Mouse (Mus musculus): ENCODE measurements at regions not wholly inside any gene's neighbourhood (a gene's known extent, or its start where the extent isn't known, plus 50 kb on each side); places are given as distances from the start of the nearest gene placed in this dataset.

GRCm38 (mm10) chr1:61313196-61313595, 325.4 kb upstream of the Pard3b start:
- in situ Hi-C loops (cut with MboI, MseI) = no loop called here

GRCm38 (mm10) chr1:61316261-61316660, 322.4 kb upstream of the Pard3b start:
- in situ Hi-C loops (cut with MboI, MseI) = no loop called here

DNA sequence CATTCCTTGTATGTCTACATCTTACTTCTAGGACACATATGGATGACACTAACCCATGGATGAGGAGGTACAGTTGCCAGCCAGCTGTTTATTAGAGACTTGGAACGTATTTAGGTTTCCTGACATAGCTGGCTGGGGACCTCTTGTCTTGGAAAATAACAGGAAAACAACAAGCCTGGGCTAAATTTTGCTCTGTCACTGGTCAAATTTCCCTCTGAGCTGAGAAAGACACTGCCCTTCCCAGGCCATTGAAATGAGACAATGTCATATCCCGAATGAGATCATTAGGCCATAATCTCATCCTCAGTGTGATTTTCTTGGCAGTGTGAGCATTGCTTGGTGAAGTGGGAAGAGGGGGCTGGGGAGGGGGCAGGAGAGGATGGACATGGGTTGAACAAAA, 321.9 kb upstream of the Pard3b start:
- in situ Hi-C loops (cut with MboI, MseI) = no loop called here

- in situ Hi-C loops (cut with MboI, MseI) = no loop called here
Observed at GRCm38 (mm10) chr1:61318042-61318441, 320.6 kb upstream of the Pard3b start.

DNA sequence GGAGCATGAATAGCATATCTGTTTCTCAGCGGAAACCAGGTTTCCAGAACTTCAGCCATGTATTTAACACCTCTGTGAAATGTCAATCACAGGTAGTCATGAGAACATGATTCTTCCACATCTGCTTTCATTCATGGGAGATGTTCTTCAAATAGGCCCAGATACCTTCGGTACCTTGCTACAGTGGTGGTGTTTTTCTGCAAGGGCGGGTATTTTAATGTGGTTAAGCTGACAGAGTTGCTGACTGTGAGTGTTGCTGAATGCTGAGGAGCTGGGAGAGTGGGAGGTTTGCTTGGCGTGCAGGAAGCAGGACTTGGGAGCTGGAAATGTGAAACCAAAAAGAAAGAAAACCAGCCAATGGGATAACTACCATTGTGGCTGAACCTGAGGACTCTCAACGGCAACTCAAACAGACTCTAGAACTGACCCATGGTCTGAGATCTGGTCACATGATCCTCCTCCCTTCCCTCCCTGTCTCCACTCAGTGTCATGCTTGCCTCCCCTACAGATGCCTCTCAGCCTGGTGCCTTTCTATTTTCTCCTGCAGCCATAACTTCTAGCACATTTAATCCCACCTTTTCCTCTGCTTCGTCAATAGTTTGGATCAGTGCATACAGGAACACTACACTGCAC, 317.0 kb upstream of the Pard3b start:
- in situ Hi-C loops (cut with MboI, MseI) = no loop called here

- in situ Hi-C loops (cut with MboI, MseI) = no loop called here
Observed at GRCm38 (mm10) chr1:61331456-61331855, 307.2 kb upstream of the Pard3b start.

DNA sequence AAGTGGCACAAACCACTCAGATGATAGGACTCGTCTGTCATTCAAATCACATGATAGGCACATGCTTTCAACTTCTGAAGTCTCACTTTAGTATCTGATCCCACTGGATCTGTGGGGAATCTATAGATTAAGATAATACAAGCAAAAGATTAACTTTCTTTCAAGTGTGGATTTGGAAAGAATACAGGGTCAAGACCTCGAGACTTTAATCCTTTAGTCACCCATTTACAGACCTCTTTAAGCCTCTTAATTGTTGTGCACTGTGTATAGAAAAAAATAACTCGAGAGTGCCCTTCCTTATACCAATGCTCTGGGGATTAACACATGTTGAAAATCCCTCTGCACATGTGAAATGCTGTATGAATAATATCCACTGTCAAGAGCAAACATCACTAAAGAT, 306.7 kb upstream of the Pard3b start:
- in situ Hi-C loops (cut with MboI, MseI) = no loop called here

DNA sequence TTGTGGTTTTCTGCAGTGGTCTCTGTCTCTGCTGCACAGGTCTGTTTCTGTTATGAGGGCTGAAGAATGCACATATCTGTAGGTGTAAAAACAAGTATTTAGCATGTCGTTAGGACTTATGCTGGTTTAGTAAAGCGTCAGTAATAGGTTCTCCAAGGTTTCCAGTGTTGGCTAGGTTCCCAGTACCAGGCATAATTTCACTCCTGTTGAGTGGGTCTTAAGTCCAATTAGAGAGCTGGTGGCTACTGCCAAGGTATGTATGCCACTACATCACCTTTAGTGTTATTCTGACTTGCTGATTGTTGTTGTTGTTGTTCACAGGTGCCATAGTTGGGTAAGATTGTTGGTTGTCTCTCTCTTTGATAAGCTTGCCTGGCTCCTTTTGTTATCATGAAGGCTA, 302.3 kb upstream of the Pard3b start:
- in situ Hi-C loops (cut with MboI, MseI) = no loop called here

DNA sequence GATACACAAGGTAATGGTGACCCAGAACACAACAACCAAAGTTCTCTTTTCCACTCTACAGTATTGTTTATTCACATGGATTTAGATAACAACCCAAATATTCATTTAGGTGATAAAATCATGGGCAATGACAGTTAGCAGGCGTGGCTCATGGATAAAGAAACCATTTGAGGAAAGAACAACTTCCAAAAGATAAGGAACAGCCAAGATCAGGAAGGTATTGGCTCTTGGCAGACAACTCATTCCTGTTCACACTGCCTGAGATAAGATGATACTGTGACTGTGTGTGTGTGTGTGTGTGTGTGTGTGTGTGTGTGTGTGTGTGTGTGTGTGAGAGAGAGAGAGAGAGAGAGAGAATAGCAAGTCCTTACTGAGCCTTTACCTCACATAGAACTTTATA, 285.7 kb upstream of the Pard3b start:
- in situ Hi-C loops (cut with MboI, MseI) = no loop called here

DNA sequence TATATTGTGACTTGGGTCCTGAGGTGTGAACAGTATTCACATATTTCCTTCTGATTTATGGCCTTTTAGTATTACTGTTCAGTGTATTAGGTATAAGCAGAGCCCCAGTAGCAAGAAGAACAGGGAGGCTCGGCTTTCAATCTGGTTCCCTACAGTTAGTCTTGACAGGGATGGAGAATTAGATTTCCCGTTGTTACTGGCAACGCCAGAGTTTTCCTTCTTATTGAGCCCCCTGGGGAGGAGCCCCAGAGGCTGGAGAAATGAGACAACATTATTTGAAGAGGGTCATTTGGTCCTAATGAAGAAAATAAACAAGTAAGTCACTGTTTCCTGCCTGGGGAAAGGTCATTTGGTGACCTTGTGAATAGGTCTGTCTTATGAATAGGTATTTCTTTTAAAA, 285.1 kb upstream of the Pard3b start:
- in situ Hi-C loops (cut with MboI, MseI) = no loop called here

- in situ Hi-C loops (cut with MboI, MseI) = no loop called here
Observed at GRCm38 (mm10) chr1:61355241-61355640, 283.4 kb upstream of the Pard3b start.

DNA sequence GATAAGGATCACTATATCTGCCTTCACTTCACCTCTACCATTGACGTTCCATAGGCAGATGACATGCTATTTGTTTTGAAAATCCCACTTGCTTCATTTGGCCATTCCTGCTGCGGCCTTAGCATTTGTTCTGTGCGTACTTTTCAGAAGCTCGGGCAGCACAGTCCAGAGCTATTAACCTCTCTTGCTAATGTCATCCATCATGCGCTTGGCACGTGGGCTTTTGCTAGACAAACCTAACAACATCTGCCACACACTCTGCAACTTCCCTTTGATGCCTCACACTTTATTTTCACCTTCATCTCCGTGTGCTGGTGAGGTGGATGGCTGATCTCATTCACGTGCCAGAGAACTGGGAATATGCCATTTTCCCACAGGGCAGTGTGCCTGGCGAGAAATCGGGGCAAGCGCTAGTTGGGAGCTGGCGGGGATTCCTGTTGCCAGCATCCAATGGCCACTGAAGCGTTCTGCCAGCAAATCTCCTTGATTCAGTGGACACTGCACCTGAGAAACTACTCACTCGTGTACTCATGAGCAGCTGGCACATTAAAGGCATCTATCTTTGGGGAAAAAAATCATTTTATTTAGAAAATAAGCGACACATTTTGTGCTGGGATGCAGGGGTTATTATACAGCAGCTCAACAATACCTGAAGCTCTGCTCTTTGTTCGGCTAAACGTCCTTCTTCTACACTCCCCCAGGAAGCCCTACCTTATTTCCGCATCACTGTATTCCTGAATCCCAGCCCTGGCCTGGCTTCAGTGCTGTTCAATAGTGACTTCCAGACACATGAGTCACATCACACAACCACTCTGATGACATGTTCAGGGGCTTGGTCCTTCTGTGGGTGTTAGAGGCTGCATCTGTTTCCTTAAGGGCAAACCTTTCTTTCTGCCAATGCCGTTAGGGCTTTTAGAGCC, 279.4 kb upstream of the Pard3b start:
- in situ Hi-C loops (cut with MboI, MseI) = no loop called here

GRCm38 (mm10) chr1:61372581-61372980, 266.0 kb upstream of the Pard3b start:
- in situ Hi-C loops (cut with MboI, MseI) = loop anchor here (10.0 kb wide), 3 partner anchors 198 to 1332 kb away; partner anchors contain the start of gene Nrp2

DNA sequence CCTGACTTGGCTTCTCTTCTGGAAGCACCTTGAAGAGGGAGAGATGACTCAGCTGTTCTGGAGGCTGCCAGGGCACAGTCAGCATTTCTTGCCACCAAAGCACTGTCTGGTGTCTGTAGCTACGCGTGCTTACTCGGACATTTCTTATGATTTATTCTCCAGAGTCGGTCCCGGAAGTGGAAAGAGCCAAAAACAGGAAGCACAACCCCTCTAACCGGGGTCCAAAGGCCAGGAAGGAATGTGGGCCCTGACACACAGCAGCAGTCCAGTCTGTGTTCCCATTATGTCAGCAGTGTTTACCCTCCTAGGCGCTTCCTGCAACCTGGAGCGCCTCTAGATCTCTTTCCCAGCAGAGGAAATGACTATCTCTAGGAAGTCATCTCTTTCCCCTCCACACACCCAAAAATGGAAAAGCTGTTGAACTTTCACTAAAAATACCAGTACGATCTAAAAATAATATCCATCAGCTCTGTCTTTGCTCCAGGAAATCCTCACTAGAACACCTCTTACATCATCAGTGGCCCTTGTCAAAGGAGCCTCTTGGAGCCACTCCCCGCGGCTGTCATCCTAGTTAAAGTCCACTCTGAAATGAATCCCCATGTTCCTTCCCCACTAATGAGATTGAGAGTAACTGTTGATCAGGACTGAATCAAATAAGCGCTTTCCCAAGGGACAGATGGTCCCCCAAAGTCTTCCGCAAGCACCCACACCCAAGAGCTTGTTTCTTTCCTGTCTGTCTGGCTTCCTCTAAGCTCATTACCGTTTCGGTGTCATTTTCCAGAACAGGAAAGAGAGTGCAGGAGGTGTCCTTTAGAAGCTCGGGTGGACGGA, 264.7 kb upstream of the Pard3b start:
- in situ Hi-C loops (cut with MboI, MseI) = loop anchor here (10.0 kb wide), 3 partner anchors 199 to 1331 kb away; partner anchors contain the start of gene Nrp2

GRCm38 (mm10) chr1:61376417-61376816, 262.2 kb upstream of the Pard3b start:
- in situ Hi-C loops (cut with MboI, MseI) = loop anchor here (5.0 to 10.0 kb wide), 4 partner anchors 202 to 1328 kb away; partner anchors contain the start of gene Nrp2

GRCm38 (mm10) chr1:61377070-61377469, 261.6 kb upstream of the Pard3b start:
- in situ Hi-C loops (cut with MboI, MseI) = loop anchor here (5.0 to 10.0 kb wide), 4 partner anchors 202 to 1328 kb away; partner anchors contain the start of gene Nrp2

- in situ Hi-C loops (cut with MboI, MseI) = loop anchor here (5.0 to 10.0 kb wide), 4 partner anchors 203 to 1327 kb away; partner anchors contain the start of gene Nrp2
Observed at GRCm38 (mm10) chr1:61378240-61378639, 260.4 kb upstream of the Pard3b start.

- in situ Hi-C loops (cut with MboI, MseI) = loop anchor here (5.0 to 10.0 kb wide), 4 partner anchors 205 to 1325 kb away; partner anchors contain the start of gene Nrp2
Observed at GRCm38 (mm10) chr1:61379771-61380517, 258.7 kb upstream of the Pard3b start.

DNA sequence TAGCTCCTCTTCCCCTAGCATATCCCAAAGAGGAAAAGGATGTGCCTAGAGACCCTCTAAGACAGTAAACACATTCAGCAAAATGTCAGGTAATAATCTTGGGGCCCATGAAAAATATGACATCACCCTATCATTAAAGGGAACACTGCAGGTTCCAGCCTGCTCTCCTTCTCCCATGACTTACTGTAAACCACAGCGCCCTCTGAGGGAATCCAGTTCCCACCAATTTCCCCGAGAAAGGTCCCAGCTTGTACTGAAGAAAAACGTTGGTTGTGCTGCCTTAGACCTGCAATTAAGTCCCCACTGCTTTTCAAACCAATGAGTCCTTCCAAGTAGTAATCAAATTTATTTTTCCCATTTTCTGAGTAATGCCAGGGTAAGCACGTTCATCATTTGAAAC, 251.0 kb upstream of the Pard3b start:
- in situ Hi-C loops (cut with MboI, MseI) = no loop called here

GRCm38 (mm10) chr1:61397796-61398195, 240.8 kb upstream of the Pard3b start:
- in situ Hi-C loops (cut with MboI, MseI) = no loop called here

DNA sequence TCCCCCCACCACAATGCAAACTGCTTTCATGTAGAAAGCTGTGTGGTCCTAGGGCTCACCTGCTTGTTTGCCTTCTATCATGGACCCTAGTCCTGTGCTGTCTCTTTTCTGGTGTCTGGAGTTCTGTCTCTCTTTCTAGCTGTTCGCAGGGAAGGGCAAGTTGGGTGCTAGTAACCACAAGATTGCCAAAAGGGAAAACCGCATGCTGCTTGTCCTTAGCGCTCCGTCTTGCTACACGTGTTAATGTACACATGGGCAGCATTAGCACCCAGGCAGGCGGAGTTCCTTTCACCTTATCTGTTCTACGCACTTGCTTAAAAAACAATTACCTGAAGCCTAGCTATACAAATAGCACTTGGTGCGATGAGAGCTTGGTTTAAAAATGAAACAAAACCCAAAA, 236.3 kb upstream of the Pard3b start:
- in situ Hi-C loops (cut with MboI, MseI) = no loop called here

Data from T-helper 2 cell (primary cell).